Mouse (Mus musculus) CD8-positive naive resting alpha-beta T cell, adult 2 months (primary cell): ENCODE data around the gene Ajm1.

ENCODE experiments used
- DNase-seq, 2 experiments: peaks; one replicate each; pipeline ENCODE4 v3.0.0; 2022; ENCODE audit warnings: low read depth in 2 of 2, low spot score in 2 of 2

The Ajm1 gene

DNA sequence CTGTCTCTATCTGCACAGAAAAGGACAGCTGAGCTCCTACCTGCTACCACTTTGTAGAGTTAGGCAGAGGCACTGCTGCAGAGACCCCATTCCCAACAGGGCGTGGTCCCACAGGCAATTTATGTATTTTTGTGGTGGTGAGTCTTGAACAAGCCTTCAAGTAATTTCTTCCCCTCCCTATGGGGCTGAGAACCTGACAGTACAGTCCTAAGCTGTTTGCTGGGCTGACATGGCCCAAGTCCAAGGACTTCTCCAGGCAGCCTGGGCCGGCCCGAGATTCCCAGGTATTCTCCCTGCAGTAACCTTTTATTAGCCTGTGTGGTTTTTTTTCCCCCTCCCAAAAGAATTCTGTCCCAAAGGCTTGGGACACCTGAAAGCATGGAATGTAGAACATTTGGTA, 2.6 kb upstream of the Ajm1 start:
- DNase-seq = no peak

DNA sequence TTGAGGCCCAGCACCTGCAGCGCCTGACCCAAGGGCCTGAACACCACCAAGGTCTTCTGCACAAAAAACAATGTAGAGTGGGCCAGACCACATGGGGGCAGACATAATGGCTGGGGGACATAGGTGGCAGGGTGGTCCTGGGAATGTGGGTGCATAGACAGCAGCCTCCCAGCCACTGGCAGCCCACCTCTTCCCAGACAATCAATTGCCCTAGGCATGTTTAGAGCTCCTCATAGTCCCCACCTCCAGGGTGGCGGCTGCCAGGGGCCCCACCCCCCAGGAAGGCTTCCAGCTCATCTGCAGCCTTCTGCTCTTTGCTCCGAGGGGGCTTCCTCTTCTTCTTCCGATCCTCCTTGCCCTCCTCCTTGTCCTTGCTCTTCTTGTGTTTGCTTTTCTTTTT, 2.0 kb upstream of the Ajm1 start:
- DNase-seq = no peak

DNA sequence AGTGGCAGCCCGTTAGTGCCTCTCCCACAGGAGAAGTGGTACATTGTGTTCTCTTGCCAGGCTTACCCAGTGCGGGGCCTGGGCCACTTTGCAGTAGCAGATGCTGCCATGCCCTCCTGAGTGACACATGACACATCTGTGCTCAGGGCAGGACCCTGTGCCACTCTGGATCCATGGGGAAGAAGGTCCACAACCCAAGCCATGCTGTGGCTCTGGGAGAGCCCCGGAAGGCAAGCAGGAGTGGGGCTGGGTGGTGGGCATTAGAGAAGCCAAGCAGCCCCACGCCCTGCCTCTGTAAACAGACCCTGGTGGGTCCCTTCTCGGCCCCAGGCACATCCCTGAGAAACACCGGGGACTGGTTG, 1.5 kb upstream of the Ajm1 start:
- no peak for DNase-seq

DNA sequence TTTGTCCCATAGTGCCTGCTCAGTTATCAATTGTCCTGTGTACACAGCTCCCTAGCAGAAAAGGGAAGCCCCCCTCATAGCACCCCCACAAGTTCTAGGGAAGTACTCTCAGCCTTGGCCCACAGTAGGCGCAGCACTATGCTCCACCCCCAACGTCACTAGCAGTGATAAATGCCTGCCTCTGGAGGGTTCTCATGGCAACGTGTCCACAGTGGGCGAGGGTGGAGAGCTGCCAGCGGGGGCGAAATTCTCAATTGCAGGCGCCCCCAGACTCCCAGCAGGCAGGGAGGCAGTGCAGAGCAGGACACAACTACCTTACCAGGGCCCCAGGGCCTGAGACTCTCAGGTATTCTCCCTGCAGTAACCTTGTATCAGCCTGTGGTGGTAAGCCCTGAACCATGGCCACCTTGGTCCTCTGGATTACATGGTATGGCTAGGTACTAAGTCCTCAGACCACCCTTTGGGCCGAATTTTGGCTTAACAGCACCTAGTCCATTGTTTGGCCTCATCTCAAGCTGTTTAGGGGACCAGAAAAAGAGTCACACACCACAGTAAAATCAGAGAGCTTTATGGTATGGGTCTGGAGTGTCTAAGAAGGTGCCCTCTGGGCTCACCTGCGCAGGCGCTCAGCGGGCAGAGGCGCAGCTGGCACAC, 1.0 kb upstream of the Ajm1 start:
- no peak for DNase-seq

DNA sequence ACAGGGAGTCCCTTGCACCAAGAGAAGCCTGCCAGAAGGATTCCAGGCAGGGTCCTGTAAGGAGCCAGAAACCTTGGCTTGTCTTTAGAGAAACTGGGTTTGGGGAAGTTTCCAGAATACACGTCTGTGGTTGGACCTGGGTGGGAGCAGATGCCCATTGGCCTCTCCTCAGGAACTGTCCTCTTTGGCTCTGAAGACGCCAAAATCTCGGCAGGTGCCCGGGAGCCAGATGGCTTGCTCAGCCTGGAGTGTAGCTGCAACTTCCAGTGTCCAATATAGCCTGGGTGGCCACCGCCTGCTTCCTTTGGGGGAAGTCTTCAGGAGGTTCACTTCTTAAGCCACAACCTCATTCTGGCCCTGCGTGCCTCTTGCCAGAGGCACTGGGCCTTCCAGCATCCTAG, 344 bp upstream of the Ajm1 start:
- DNase-seq = no peak

DNA sequence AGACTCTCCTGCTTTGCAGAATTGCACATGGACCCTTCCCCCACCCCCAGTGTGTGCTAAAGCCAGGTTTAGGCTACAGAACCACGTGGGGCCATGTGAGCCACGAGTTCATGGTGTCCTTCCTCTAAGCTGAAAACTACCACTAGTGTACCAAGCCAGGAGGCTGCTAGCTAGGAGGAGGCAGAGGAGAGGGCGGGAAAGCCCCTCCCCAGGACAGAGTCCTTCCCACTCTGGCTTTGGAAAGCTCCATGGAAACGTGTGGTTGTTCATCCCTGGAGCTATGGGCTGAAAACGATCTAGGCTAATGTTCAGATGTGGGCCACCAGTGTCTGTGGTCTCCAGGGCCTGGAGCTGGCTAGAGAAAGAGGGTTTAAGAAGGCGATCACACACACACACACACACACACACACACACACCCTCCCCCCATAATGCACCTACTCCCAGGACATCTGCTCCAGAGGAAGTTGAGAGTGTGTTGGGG, 896 bp downstream of the Ajm1 start:
- DNase-seq = no peak

DNA sequence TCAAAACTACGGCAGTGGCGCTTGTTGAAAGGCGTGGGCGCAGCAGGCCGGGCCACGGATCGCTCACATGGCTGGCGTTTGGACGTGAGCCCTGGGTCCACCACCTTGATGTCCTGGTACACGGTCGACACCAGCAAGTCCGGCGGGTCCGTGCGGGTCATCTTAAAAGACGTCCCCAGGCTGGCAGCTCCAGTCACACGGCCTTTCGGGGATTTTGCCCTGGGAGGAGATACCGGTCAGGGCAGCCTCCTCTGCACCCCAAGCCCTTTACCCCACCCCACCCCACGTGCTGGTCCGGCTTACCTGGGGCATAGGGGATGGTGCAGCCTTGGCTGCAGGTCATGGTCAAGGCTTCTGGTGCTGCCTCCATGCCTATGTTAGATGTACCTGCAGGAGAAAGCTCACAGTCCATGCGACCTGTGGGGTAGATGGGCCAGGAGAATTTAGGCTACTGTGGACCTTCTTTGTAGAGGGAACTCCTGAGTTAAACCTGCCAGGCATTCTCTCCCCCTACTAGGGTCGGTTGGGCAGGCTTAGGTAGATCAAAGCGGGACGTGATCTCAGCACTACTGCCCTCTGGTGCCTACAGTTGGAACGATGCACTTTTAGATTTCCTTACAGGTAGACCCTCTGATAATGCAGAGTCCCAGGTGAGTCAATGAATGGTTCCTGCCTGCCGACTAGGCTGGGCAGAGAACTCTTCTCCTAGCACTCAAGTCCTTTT, 1.7 kb downstream of the Ajm1 start:
- peak; percentile 54 to 70 for DNase-seq

DNA sequence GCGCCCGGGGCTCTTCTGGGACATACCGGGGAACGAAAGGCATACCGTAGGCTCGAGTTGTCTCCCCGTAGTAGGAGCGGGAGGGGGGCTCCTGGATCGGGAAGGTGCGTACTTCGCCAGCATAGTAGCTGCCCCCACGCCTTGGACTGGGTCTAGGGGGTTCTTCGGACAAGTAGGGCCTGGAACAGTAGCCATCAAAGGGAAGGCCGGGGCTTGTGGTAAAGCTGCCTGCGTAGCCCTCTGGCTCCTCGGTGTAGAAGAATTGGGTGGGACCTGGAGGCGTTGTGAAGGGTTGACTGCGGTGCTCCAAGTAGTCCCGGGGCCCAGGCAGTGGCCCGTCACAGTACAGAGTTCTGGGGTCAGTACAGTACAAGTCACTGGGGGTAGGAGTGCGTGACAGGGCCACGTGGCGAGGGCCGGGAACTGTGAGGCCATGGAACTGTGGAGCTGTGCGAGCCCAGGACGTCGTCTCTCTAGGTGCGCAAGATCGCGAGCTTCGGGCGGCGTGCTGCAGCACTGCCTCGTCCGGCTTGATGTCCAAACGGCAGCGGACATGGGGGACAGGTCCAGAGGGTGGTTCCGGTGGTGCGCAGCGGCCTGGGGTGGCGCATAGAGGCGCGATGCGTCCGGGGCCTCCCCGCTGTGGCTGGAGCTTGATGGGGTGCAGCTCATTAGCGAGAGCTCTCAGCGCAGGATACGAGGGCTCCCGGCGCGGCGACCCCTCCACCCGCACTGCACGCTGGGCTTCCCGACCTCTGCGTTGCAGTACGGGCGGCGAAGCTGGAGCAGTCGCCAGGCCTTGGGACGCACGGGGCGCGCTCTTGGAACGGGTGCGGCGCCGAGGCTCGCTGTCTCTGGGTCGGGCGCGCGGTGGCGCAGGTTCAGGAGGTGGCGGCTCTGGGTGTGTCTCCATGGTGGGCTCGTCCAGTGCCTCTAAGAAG, 2.5 kb downstream of the Ajm1 start:
- no peak for DNase-seq

DNA sequence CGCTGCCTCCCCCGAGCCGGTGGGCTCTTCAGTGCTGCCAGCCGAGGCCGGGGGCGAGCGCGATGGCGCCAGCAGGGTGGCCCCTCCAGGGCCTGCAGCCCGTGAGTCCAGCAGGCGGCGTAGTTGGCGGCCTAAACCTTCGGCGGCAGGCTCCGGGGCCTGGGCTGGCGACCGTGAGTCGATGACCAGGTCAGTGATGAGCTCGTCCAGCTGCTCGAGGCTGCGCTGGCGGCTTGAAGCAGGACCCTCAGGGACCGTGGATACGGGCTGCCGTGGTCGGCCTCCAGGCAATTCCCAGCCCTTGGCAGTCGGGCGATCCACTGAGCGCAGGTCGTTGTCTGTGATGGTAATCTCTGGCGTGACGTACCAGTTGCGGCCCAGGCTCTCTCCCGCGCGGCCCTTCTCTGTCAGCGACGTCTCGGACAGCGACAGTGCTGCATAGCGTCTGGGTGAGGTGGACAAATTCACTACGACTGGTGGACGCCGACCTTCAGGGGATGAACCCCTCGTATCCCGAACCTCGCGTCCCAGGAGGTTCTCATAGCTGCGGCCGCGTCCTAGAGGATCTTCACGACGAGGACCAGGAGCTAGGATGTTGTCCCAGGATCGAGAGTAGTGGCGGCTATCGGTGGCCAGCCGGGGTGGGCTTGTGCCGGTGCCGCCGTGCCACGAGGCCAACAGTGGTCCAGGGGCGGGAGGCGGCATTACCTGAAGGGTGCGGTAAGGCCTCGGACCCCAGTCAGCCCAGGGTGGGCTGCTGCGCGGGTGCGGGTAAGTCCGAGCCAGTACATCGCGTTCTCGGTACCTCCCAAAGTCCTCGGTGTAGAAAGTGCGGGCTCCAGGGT, 3.4 kb downstream of the Ajm1 start:
- DNase-seq = peak in 1 of 2 experiments; percentile 20

DNA sequence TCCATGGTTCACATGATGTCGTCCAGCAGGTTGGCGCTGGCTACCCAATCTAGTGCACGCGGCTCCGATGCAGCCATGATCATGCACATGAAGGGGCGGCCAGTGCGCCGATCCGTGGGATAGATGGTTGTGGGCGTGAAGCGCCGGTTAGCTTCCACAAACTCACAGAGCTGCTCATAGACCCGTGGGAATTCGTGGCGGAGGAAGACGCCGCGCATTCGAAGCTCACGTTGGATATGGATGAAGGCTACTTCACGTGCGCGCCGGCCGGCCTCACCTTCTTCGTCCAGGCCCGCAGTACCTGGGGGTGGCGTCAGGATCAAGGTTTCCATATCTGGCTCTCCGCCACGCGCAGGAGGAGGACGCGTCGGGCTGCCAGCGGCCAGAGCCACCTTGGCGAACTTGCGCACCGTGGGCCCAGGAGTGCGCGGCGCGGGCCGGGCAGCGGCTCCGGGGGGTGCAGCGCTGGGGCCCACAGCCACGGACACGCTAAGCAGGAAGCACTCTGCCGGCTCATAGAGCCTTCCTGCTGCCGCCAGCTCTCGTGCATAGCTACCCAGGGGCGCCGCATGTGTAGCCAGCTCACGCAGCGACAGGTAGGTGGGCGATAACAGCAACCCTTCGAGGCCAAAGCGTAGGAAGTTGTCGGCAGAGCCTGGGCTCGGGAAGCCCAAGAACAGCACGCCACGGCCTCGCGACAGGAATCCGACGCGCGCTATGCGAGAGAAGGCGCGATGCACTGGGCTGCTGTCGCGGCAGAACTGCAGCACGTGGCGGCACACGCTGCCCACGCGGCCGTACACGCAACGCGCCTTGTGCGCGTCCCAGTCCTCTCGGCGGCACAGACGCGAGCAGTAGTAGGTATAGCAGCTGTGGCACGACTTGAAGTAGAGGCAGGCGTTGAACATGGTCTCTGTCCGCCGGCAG, 4.3 kb downstream of the Ajm1 start:
- DNase-seq = peak in 1 of 2 experiments; percentile 18

DNA sequence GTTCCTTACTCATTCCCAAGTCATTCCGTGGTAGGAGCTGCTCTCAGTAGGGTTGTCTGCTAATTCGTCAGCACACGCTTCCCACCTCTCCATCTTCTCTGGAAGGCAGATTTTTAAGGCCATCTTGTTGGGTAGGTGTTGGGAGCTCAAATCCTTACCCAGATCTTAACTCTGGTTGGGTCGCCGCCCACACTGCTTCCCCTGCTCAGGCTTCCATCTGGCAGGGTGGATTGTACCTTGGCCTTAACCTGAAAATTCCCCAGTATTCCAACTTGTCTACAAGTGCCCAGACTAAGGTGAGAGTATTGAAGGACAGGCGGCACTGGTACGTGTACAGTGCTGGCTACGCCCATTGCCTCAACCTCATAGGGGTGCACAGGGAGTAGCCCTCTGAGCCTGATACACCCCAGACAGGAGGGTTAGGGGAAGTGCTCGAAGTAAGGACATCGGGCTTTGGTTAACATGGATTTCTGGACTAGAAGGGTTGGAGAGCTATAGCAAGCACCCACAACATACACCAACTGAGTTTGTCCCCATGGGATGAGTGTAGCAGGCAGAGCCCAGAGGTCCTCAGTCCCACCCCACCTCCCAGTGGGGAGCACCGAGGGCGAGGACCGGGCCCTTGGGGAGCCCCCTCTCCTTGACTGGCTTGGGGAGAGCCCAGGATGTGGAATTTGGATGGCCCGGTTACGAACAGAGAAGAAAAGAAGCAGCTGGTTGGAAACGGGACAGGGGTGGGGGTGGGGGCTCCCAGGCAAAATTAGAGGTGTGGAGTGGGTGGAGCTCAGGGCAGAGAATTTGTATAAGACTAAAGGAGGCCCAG, 5.3 kb downstream of the Ajm1 start:
- no peak for DNase-seq

DNA sequence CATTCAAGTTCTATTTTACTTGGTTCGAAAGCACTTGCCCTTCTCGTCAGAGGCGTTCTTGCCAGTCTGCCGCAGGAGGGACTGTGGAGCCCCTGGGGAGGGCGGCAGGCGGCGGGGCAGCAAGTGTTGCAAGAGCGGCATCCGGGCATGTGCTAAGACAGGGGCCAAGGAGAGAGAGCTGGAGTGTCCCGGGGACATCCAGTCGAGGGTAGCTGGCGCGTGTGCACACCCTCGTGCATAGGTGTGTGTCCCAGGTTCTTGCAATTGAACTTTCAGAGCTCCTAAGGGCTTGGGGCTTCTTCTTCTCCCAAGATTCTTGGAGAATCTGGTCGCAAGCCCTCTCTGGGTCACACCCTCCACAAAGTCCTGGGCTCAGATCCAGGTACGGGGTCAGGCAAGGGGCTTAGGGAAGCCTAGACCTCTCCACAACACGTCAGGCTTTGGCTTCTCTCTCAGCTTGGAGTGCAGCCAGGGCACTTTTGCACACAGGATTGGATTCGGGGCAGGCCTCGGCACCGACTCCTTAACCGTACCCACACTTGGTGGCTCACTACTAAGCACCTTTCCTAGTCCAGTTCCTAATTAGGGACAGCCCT, 6.0 kb downstream of the Ajm1 start:
- DNase-seq = no peak

DNA sequence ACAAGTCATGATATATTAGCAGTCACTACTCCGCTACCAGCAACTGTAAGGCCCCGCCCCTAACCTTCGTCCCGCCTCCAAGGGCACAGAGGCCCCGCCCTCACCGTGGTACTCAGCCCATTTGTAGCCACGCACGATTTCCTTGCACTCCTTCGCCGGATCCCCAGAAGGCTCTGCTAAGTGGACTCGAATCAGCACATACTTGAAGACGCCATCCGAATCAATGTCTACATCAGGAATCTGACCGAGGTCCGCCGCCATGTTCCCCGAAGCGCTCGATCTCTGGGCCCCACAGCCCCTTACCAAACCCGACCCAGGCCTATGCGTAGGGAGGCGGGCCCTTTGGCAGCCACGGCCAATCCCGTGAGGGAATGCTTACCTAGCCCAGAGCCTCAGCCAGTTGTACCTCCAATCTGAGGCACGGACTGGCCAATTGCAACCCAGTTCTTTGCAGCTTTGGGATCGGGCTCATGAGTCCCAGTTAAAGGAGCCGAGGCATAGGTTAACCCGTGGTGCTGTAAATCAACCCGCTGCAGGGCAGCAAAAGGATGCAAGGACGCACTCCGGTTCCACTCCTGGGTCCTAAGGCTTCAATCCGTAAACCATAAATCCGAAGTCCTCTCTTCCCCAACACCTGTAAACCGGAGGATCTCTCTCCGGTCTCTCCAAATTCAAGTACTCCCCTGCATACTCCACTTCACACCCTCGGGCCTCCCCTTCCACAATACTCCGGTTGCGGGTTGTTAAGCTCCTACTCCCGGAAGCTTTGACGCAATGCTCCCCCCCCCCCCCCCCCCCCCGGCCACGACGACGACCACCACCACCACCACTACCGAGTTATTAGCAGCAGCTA, 6.8 kb downstream of the Ajm1 start, which contains the start of the genes Mamdc4 and Phpt1:
Gene Mamdc4 (minus strand): TSS at position 267 of the 853 bp plus-strand sequence.
Gene Phpt1 (minus strand): TSS at position 646 of the 853 bp plus-strand sequence.
- DNase-seq = peak; percentile 88 to 99

DNA sequence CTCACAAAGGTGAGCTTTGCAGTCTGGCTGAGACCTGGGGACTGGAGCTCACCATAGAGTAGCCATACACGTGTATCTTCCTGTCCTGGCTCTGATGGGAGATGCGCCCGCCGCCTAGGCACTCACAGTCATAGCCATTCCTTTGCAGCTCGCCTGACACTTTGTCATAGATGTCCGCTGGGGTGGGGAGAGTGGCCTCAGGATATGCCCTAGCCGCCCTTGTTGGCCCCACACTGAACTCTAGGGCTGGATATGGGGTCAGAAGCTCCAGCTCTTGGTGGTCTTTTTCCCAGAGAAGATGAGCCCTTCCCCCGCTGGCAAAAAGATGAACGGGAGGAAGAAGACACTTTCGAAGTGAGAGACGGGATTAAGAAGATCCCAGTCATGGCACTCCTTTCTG, 7.4 kb downstream of the Ajm1 start:
- DNase-seq = no peak

DNA sequence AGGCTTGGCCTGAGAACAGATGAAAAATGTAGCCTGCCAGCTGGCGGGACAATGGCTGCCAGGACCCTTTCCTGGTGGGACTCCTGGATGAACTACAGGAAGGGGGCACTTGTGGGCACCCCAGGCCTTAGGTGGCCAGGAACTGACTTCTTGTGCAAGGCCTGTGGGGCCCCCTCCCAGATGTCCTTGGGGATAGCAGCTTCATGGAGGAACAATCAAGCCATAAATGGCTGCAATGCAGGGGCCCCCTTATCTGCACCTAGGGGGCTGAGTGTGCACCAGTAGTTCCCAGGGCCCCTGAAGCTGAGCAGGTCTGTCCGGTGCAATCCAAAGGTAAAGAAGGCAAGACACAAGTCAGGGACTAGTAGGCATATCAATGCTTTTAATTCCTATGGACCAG, 8.5 kb downstream of the Ajm1 start:
- DNase-seq = no peak

DNA sequence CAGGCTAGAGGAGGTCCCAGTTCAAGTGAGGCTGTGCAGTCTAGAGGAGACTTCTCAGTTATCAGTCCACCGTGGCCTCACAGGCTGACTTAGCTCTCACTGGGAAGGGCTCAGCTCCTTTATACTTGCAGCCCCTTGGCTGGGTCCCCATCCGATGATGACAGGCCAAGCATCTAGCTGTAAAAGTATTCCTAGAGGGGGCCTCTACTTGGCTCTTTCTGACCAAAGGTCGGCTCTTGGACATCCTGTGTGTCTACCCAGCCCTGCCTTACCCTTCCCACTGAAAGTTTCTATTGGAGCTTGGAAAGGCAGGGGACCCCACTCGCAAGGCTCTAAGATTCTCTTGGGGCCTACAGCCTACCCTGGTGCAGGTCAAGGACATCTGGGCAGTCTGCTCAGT, 10.3 kb downstream of the Ajm1 start:
- DNase-seq = no peak

DNA sequence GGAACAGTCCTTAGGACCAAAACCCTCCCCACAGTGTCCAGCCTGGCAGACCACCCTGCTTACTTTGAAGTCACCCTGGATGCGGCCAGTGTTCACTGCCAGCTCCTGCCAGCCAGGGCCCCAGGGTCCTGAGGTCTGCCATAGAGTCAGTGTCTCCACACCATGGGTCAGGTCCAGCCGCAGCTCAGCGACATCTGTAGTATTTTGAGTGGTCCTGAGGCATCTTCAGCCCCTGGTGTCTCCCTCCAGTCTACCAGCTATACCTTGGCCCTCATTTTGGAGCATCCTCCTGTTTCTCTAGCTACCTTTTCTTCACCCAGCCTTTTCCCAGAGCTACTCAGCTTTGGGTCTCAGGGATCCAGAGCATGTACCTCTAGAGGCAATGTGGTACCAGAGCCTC, 12.2 kb downstream of the Ajm1 start:
- no peak for DNase-seq
